ENCODE assay signal across 8 mouse cellular contexts in genomic region chr10:25199510-25200353, GRCm38 (mm10).
DNase-seq lines count a peak whose midpoint lies in the region; ATAC-seq and TF ChIP-seq lines count a peak whose summit lies in the region.

No protein-coding gene starts in this region.

- H3K9ac ChIP-seq in forebrain, embryonic 13.5 days: peak overlapping the region; percentile 71
- H3K9ac ChIP-seq in heart, embryonic 14.5 days (ENCODE audit: low read length): peak overlapping the region; percentile 77
- H3K9ac ChIP-seq in kidney, embryonic 14.5 days (ENCODE audit: low read depth, low read length): peak overlapping the region; percentile 42; the same call in 1 of the 2 replicates
- peak overlapping the region; percentile 67 for H3K9ac ChIP-seq in limb, embryonic 14.5 days (ENCODE audit: low read depth, low read length, severe bottlenecking)
- H3K9ac ChIP-seq in midbrain, embryonic 12.5 days (replicated peaks): peak overlapping the region; percentile 55
- peak overlapping the region; percentile 80 for H3K9ac ChIP-seq in stomach, embryonic 16.5 days (ENCODE audit: low read length)

- peak overlapping the region; percentile 79 for H3K4me2 ChIP-seq in forebrain, embryonic 13.5 days
- peak overlapping the region; percentile 87 for H3K4me2 ChIP-seq in heart, embryonic 14.5 days (ENCODE audit: low read length)
- peak overlapping the region; percentile 64 for H3K4me2 ChIP-seq in kidney, embryonic 14.5 days (replicated peaks; ENCODE audit: low read depth, low read length)
- H3K4me2 ChIP-seq in limb, embryonic 14.5 days (replicated peaks; ENCODE audit: low read depth, low read length, severe bottlenecking): peak overlapping the region; percentile 85
- peak overlapping the region; percentile 65 for H3K4me2 ChIP-seq in midbrain, embryonic 12.5 days (replicated peaks)
- peak overlapping the region; percentile 86 for H3K4me2 ChIP-seq in stomach, embryonic 16.5 days (ENCODE audit: low read depth, low read length)

- peak; percentile 92 for ATAC-seq in forebrain, embryonic 13.5 days
- no peak for ATAC-seq in heart, embryonic 14.5 days (ENCODE audit: insufficient number of reproducible peaks, insufficient read depth, low FRiP score, low read depth)
- ATAC-seq in kidney, embryonic 14.5 days (ENCODE audit: low FRiP score, low TSS enrichment): peak; percentile 81; the same call in 1 of the 2 replicates
- peak; percentile 85 for ATAC-seq in limb, embryonic 14.5 days (ENCODE audit: low FRiP score, low read depth)
- ATAC-seq in midbrain, embryonic 12.5 days (ENCODE audit: low FRiP score, low read depth): peak; percentile 93
- peak; percentile 74 for ATAC-seq in stomach, embryonic 16.5 days (ENCODE audit: insufficient read depth, low FRiP score)

- peaks cover 10% of the 10 kb centered on the region; the same call in 1 of the 2 replicates for H3K4me1 ChIP-seq in forebrain, embryonic 13.5 days
- H3K4me1 ChIP-seq in heart, embryonic 14.5 days (ENCODE audit: control insufficient read depth in 2 of 2, insufficient read depth in 2 of 2, low read length in 2 of 2): peaks cover 13 to 29% of the 10 kb centered on the region in 2 experiments
- peaks cover 3% of the 10 kb centered on the region; the same call in 1 of the 2 replicates for H3K4me1 ChIP-seq in kidney, embryonic 14.5 days (ENCODE audit: control insufficient read depth, insufficient read depth, low read length)
- 0 out of 2 replicates have a peak, but pooled peaks cover 11% of the 10 kb centered on the region for H3K4me1 ChIP-seq in limb, embryonic 14.5 days (ENCODE audit: control insufficient read depth, insufficient read depth, low read length)
- peaks cover 14% of the 10 kb centered on the region for H3K4me1 ChIP-seq in midbrain, embryonic 12.5 days
- H3K4me1 ChIP-seq in stomach, embryonic 16.5 days (ENCODE audit: control insufficient read depth, insufficient read depth, low read length): peaks cover 4% of the 10 kb centered on the region; the same call in 1 of the 2 replicates

- no peak for TF ChIP-seq POLR2A in limb, embryonic 14.5 days (IDR thresholded peaks at IDR 0.05; ENCODE audit: borderline replicate concordance, extremely low read depth, insufficient read depth, insufficient read length)

- peak; percentile 33 for DNase-seq in CD4-positive, CD25-positive, alpha-beta regulatory T cell, adult 2 months (ENCODE audit: low read depth, low spot score)
- peak; percentile 87 for DNase-seq in cerebellum, adult 11 months
- peak; percentile 10 for DNase-seq in limb, embryonic 14.5 days (ENCODE audit: low spot score)

- H3K27me3 ChIP-seq in forebrain, embryonic 13.5 days: no peaks in the 10 kb centered on the region
- H3K27me3 ChIP-seq in heart, embryonic 14.5 days (ENCODE audit: control insufficient read depth, insufficient read depth, low read length): no peaks in the 10 kb centered on the region
- H3K27me3 ChIP-seq in kidney, embryonic 14.5 days (ENCODE audit: control insufficient read depth, insufficient read depth, low read length): no peaks in the 10 kb centered on the region
- no peaks in the 10 kb centered on the region for H3K27me3 ChIP-seq in limb, embryonic 14.5 days (ENCODE audit: control insufficient read depth, insufficient read depth, low read length)
- H3K27me3 ChIP-seq in midbrain, embryonic 12.5 days: 0 out of 2 replicates have a peak, but pooled peaks cover 5% of the 10 kb centered on the region
- H3K27me3 ChIP-seq in stomach, embryonic 16.5 days (ENCODE audit: control insufficient read depth, insufficient read depth, low read length): no peaks in the 10 kb centered on the region

- peak overlapping the region; percentile 25; the same call in 1 of the 2 replicates for H3K27ac ChIP-seq in forebrain, embryonic 13.5 days
- no peak overlapping the region; a peak in 1 of 4 replicates for H3K27ac ChIP-seq in heart, embryonic 14.5 days (replicated peaks in 1 of 2; ENCODE audit: control insufficient read depth in 1 of 2, insufficient read depth in 1 of 2, low read depth in 2 of 2, low read length in 2 of 2)
- H3K27ac ChIP-seq in kidney, embryonic 14.5 days (ENCODE audit: low read depth, low read length): no peak overlapping the region
- H3K27ac ChIP-seq in limb, embryonic 14.5 days (replicated peaks; ENCODE audit: low read depth, low read length): no peak overlapping the region
- 0 out of 2 replicates have a peak overlapping the region, but pooled peaks have one; percentile 22 for H3K27ac ChIP-seq in midbrain, embryonic 12.5 days (replicated peaks)
- peak overlapping the region; percentile 62; the same call in 1 of the 2 replicates for H3K27ac ChIP-seq in stomach, embryonic 16.5 days (ENCODE audit: low read length)

- H3K36me3 ChIP-seq in forebrain, embryonic 13.5 days (ENCODE audit: poor library complexity, severe bottlenecking): no peaks in the 10 kb centered on the region
- no peaks in the 10 kb centered on the region for H3K36me3 ChIP-seq in heart, embryonic 14.5 days (ENCODE audit: control insufficient read depth, insufficient read depth, low read length)
- no peaks in the 10 kb centered on the region for H3K36me3 ChIP-seq in kidney, embryonic 14.5 days (ENCODE audit: control insufficient read depth, insufficient read depth, low read length)
- no peaks in the 10 kb centered on the region for H3K36me3 ChIP-seq in limb, embryonic 14.5 days (ENCODE audit: control insufficient read depth, insufficient read depth, low read length)
- H3K36me3 ChIP-seq in midbrain, embryonic 12.5 days: no peaks in the 10 kb centered on the region
- no peaks in the 10 kb centered on the region for H3K36me3 ChIP-seq in stomach, embryonic 16.5 days (ENCODE audit: control insufficient read depth, insufficient read depth, low read length)

- no peaks in the 10 kb centered on the region for H3K9me3 ChIP-seq in forebrain, embryonic 13.5 days (replicated peaks)
- no peaks in the 10 kb centered on the region for H3K9me3 ChIP-seq in heart, embryonic 14.5 days (ENCODE audit: control insufficient read depth, low read length)
- H3K9me3 ChIP-seq in kidney, embryonic 14.5 days (ENCODE audit: control insufficient read depth, low read length): no peaks in the 10 kb centered on the region
- H3K9me3 ChIP-seq in limb, embryonic 14.5 days (ENCODE audit: control insufficient read depth, low read length): no peaks in the 10 kb centered on the region
- no peaks in the 10 kb centered on the region for H3K9me3 ChIP-seq in midbrain, embryonic 12.5 days
- H3K9me3 ChIP-seq in stomach, embryonic 16.5 days (replicated peaks; ENCODE audit: control insufficient read depth, low read length): no peaks in the 10 kb centered on the region

- peak overlapping the region; percentile 45 for H3K4me3 ChIP-seq in forebrain, embryonic 13.5 days
- peak overlapping the region; percentile 52 to 60 for H3K4me3 ChIP-seq in heart, embryonic 14.5 days (ENCODE audit: control insufficient read depth in 1 of 2, insufficient read depth in 1 of 2, low read depth in 1 of 2, low read length in 2 of 2)
- H3K4me3 ChIP-seq in kidney, embryonic 14.5 days (ENCODE audit: low read length): peak overlapping the region; percentile 38
- H3K4me3 ChIP-seq in limb, embryonic 14.5 days (replicated peaks; ENCODE audit: low read length): peak overlapping the region; percentile 43
- H3K4me3 ChIP-seq in midbrain, embryonic 12.5 days: peak overlapping the region; percentile 41
- H3K4me3 ChIP-seq in stomach, embryonic 16.5 days (replicated peaks; ENCODE audit: low read length): peak overlapping the region; percentile 62

- 17% methylated on average over 32 of the region's 32 CpGs for WGBS in forebrain, embryonic 13.5 days
- 13% methylated on average over 32 of the region's 32 CpGs for WGBS in heart, embryonic 14.5 days
- 17% methylated on average over 32 of the region's 32 CpGs for WGBS in kidney, embryonic 14.5 days
- 15% methylated on average over 31 of the region's 32 CpGs for WGBS in limb, embryonic 14.5 days
- WGBS in midbrain, embryonic 12.5 days: 15% methylated on average over 32 of the region's 32 CpGs
- WGBS in stomach, embryonic 16.5 days: 12% methylated on average over 32 of the region's 32 CpGs

Comparison
In these comparisons a context has a peak if more than half of its experiments do, and no peak if none do; other contexts are left out.
1. DNase-seq: peak in every context shown above with its lines; median percentile 87 in cerebellum, adult 11 months; 33 in CD4-positive, CD25-positive, alpha-beta regulatory T cell, adult 2 months; 10 in limb, embryonic 14.5 days.
2. H3K27ac ChIP-seq: peak in forebrain, embryonic 13.5 days (single experiment), midbrain, embryonic 12.5 days (single experiment) and stomach, embryonic 16.5 days (single experiment); none in heart, embryonic 14.5 days (0 of 2), kidney, embryonic 14.5 days (single experiment) and limb, embryonic 14.5 days (single experiment).
3. Peak in every context shown above with its lines, with median percentiles within 50 percentile points of each other: H3K4me2 ChIP-seq, H3K4me3 ChIP-seq and H3K9ac ChIP-seq.